21 mouse cellular contexts compared by ENCODE assay signal in the genomic region with DNA sequence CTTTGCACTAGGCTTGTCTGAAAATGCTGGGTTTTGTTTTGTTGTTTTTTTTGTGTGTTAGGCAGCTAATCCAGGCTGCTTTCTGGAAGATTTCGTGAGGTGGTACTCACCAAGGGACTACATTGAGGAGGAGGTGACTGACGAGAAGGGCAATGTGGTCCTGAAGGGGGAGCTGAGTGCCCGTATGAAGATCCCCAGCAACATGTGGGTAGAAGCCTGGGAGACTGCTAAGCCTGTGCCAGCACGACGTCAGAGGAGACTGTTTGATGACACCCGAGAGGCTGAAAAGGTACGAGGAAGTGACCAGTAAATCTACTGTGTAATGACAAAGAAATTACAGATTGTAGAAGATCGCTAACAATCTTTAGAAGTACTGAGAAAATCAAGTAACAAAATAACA.
A peak's percentile ranks its signal among the peaks of the same experiment; 100 is the strongest.
DNase-seq lines count a peak whose midpoint lies in the region; ATAC-seq and TF ChIP-seq lines count a peak whose summit lies in the region.
"Had no signal": no experiment of that assay in that cellular context is flagged by ENCODE, and none has a peak within 500 bp of the region (broad histone marks: within the 10 kb centered on the region; RNA-seq: fewer than 3 reads in every experiment).

No protein-coding gene starts in this region.

- no peak overlapping the region for H3K4me2 ChIP-seq in intestine, postnatal 0 days (replicated peaks; ENCODE audit: low read depth)
- H3K4me2 ChIP-seq in intestine, embryonic 16.5 days (ENCODE audit: low read depth, low read length), result no peak overlapping the region
- H3K4me2 ChIP-seq: embryonic facial prominence, embryonic 12.5 days; hindbrain, embryonic 12.5 days; intestine, embryonic 15.5 days; liver, embryonic 12.5 days; stomach, embryonic 15.5 days had no signal

- no peaks in the 10 kb centered on the region for H3K4me1 ChIP-seq in intestine, postnatal 0 days (replicated peaks; ENCODE audit: control insufficient read depth, insufficient read depth, low read length)
- H3K4me1 ChIP-seq in intestine, embryonic 16.5 days (ENCODE audit: control insufficient read depth, insufficient read depth, low read length), result no peaks in the 10 kb centered on the region
- H3K4me1 ChIP-seq: hindbrain, embryonic 12.5 days; limb, embryonic 10.5 days; liver, embryonic 12.5 days; stomach, embryonic 15.5 days had no signal

- no peaks in the 10 kb centered on the region for H3K27me3 ChIP-seq in intestine, postnatal 0 days (replicated peaks; ENCODE audit: control insufficient read depth, insufficient read depth, low read length)
- no peaks in the 10 kb centered on the region for H3K27me3 ChIP-seq in intestine, embryonic 16.5 days (replicated peaks; ENCODE audit: control insufficient read depth, insufficient read depth, low read length)
- H3K27me3 ChIP-seq: embryonic facial prominence, embryonic 12.5 days; hindbrain, embryonic 12.5 days; intestine, embryonic 15.5 days; liver, embryonic 12.5 days; stomach, embryonic 15.5 days had no signal

- peak; percentile 17; the same call in 1 of the 2 replicates for TF ChIP-seq CTCF in intestine, postnatal 0 days (IDR thresholded peaks at IDR 0.05; ENCODE audit: low read depth)

- H3K9me3 ChIP-seq in intestine, postnatal 0 days (ENCODE audit: control insufficient read depth), result no peaks in the 10 kb centered on the region
- H3K9me3 ChIP-seq in intestine, embryonic 16.5 days (ENCODE audit: control insufficient read depth, low read length), result no peaks in the 10 kb centered on the region
- H3K9me3 ChIP-seq: G1E; hindbrain, embryonic 12.5 days; intestine, embryonic 15.5 days; limb, embryonic 10.5 days; liver, embryonic 12.5 days; stomach, embryonic 15.5 days had no signal

- no peak overlapping the region for H3K4me3 ChIP-seq in intestine, postnatal 0 days (ENCODE audit: low read depth, low read length)
- no peak overlapping the region for H3K4me3 ChIP-seq in intestine, embryonic 16.5 days (ENCODE audit: low read length)
- H3K4me3 ChIP-seq: embryonic facial prominence, embryonic 12.5 days; hindbrain, embryonic 12.5 days; intestine, embryonic 15.5 days; limb, embryonic 10.5 days; liver, embryonic 12.5 days; myocyte; stomach, embryonic 15.5 days had no signal

- 82% methylated on average over 8 of the region's 8 CpGs for WGBS in intestine, postnatal 0 days
- 84% methylated on average over 8 of the region's 8 CpGs for WGBS in intestine, embryonic 16.5 days

- H3K9ac ChIP-seq in intestine, postnatal 0 days (ENCODE audit: low read depth, low read length), result no peak overlapping the region
- H3K9ac ChIP-seq in intestine, embryonic 16.5 days (ENCODE audit: low read depth, low read length), result no peak overlapping the region
- H3K9ac ChIP-seq: embryonic facial prominence, embryonic 12.5 days; hindbrain, embryonic 12.5 days; intestine, embryonic 15.5 days; liver, embryonic 12.5 days; stomach, embryonic 15.5 days had no signal

- H3K27ac ChIP-seq in intestine, postnatal 0 days (ENCODE audit: low read depth, low read length), result no peak overlapping the region
- H3K27ac ChIP-seq in intestine, embryonic 16.5 days (ENCODE audit: low read length), result no peak overlapping the region
- H3K27ac ChIP-seq: hindbrain, embryonic 12.5 days; intestine, embryonic 15.5 days; kidney, postnatal 0 days; limb, embryonic 10.5 days; liver, embryonic 12.5 days; stomach, embryonic 15.5 days had no signal

- DNase-seq in gastrocnemius, adult 18-20 months (ENCODE audit: low spot score), result peak; percentile 76
- no peak for DNase-seq in gastrocnemius, postnatal 4 days (ENCODE audit: low spot score in 2 of 2)
- peak; percentile 13 for DNase-seq in MN1 (ENCODE audit: low spot score)
- peak; percentile 56 to 59 for DNase-seq in gastrocnemius, adult 8-10 months (ENCODE audit: low spot score in 2 of 2)
- DNase-seq in kidney, postnatal 10 days, result no peak
- no peak for DNase-seq in right cerebral cortex, postnatal 4 days
- DNase-seq: cerebellum, adult 11-12 months; cerebellum, postnatal 36 days; spleen, adult 18-20 months; thymus, postnatal 14 days had no signal

- peaks cover 71% of the 10 kb centered on the region for H3K36me3 ChIP-seq in intestine, postnatal 0 days (ENCODE audit: control insufficient read depth, insufficient read depth)
- H3K36me3 ChIP-seq in intestine, embryonic 16.5 days (ENCODE audit: control insufficient read depth, insufficient read depth, low read length), result peaks cover 38% of the 10 kb centered on the region

- no peak for ATAC-seq in intestine, postnatal 0 days
- ATAC-seq in intestine, embryonic 16.5 days, result no peak
- ATAC-seq: intestine, embryonic 15.5 days; liver, embryonic 12.5 days had no signal

Comparison
In these comparisons a context has a peak if more than half of its experiments do, and no peak if none do; other contexts are left out.
1. DNase-seq: peak in gastrocnemius, adult 18-20 months (single experiment), MN1 (single experiment) and gastrocnemius, adult 8-10 months (2 of 2); none in gastrocnemius, postnatal 4 days (0 of 2), kidney, postnatal 10 days (single experiment) and right cerebral cortex, postnatal 4 days (single experiment).